Mouse (Mus musculus) heart, postnatal 0 days (tissue): Measurements from ENCODE around the gene Eci2.

ENCODE experiments used
- CTCF ChIP-seq: IDR thresholded peaks from 2 replicates; pipeline ENCODE4 v1.5.1; 2016; ENCODE audit warnings: antibody characterized with exemption, control low read depth, low read depth
- EP300 ChIP-seq: IDR thresholded peaks from 2 replicates; pipeline ENCODE4 v1.6.1; 2016; ENCODE audit warnings: antibody characterized with exemption, low read depth

GRCm38 (mm10) chr13:35067084-35067483, 40.2 kb upstream of the Eci2 start:
- no peak for TF ChIP-seq CTCF
- no peak for TF ChIP-seq EP300
